14 mouse cellular contexts compared by ENCODE assay signal in genomic region chr16:4777905-4778609, GRCm38 (mm10). TPM values are rescaled to one million over a fixed set of nuclear protein-coding genes. Genes with fewer than 3 reads are reported as not detected.
DNase-seq lines count a peak whose midpoint lies in the region.
"Had no signal": no experiment of that assay in that cellular context is flagged by ENCODE, and none has a peak within 500 bp of the region (broad histone marks: within the 10 kb centered on the region; RNA-seq: fewer than 3 reads in every experiment).

No protein-coding gene starts in this region.

- 96% methylated on average over 4 of the region's 4 CpGs for WGBS in midbrain, embryonic 10.5 days

- no peak overlapping the region for H3K4me3 ChIP-seq in midbrain, embryonic 10.5 days
- H3K4me3 ChIP-seq: limb, embryonic 15.5 days; neural tube, embryonic 13.5 days had no signal

- no peak overlapping the region for H3K27ac ChIP-seq in midbrain, embryonic 10.5 days (replicated peaks)
- H3K27ac ChIP-seq: limb, embryonic 15.5 days; neural tube, embryonic 13.5 days had no signal

- peaks cover 44% of the 10 kb centered on the region for H3K36me3 ChIP-seq in midbrain, embryonic 10.5 days

- intact Hi-C loops in left cerebral cortex, postnatal 14 days (cut with DNase I), result no loop called here

- H3K4me1 ChIP-seq in midbrain, embryonic 10.5 days, result 0 out of 2 replicates have a peak, but pooled peaks cover 2% of the 10 kb centered on the region

- H3K27me3 ChIP-seq in midbrain, embryonic 10.5 days (ENCODE audit: low read depth, poor library complexity, severe bottlenecking), result no peaks in the 10 kb centered on the region
- H3K27me3 ChIP-seq: limb, embryonic 15.5 days; neural tube, embryonic 13.5 days had no signal

- H3K9me3 ChIP-seq in midbrain, embryonic 10.5 days (replicated peaks), result 0 out of 2 replicates have a peak, but pooled peaks cover 3% of the 10 kb centered on the region
- H3K9me3 ChIP-seq: limb, embryonic 15.5 days; neural tube, embryonic 13.5 days had no signal

- DNase-seq in cerebellum, adult 18-20 months, result peak; percentile 42 to 50
- no peak for DNase-seq in cerebellum, adult 11 months
- DNase-seq in 3134 (ENCODE audit: extremely low read depth, insufficient read length, low spot score), result peak; percentile 16
- DNase-seq in cerebellum, adult 9-10 months, result peak; percentile 58
- DNase-seq in kidney, postnatal 36 days, result peak; percentile 69 to 70
- DNase-seq in midbrain, embryonic 10.5 days (ENCODE audit: low spot score), result no peak
- no peak for DNase-seq in urinary bladder, adult 2 months (ENCODE audit: low spot score)
- no peak for DNase-seq in left cerebral cortex, postnatal 14 days (ENCODE audit: low spot score in 2 of 2)
- DNase-seq: gastrocnemius, postnatal 14 days; right cerebral cortex, postnatal 25 days; thymus, postnatal 4 days had no signal

RNA-seq across cellular contexts. Expression of gene Cdip1, which starts 12.0 kb away (rescaled TPM):
- polyA plus RNA-seq in midbrain, embryonic 10.5 days (2016; fragmentation: Nextera tagmentation; extraction: Ambion mirVana), result 111 and 116 TPM in 2 replicates
- 41.1 and 51.1 TPM in 2 replicates for polyA plus RNA-seq in urinary bladder, adult 2 months (2012; rRNA removed)
- total RNA-seq in left cerebral cortex, postnatal 14 days (2021), result 100 to 1,000 TPM; 162 to 163 TPM

RNA-seq across cellular contexts. Expression of gene Hmox2, which starts 51.9 kb away (rescaled TPM):
- 73.9 and 76.1 TPM in 2 replicates for polyA plus RNA-seq in midbrain, embryonic 10.5 days (2016; fragmentation: Nextera tagmentation; extraction: Ambion mirVana)
- polyA plus RNA-seq in urinary bladder, adult 2 months (2012; rRNA removed), result 54.0 and 59.1 TPM in 2 replicates
- total RNA-seq in left cerebral cortex, postnatal 14 days (2021), result 10 to 100 TPM; 73.2 to 76.1 TPM

RNA-seq across cellular contexts. Expression of gene 4930562C15Rik, which starts 57.2 kb away (rescaled TPM):
- polyA plus RNA-seq in midbrain, embryonic 10.5 days (2016; fragmentation: Nextera tagmentation; extraction: Ambion mirVana), result 0.30 and 0.39 TPM in 2 replicates
- 0.09 TPM in 1 of 2 replicates, not detected in the other for polyA plus RNA-seq in urinary bladder, adult 2 months (2012; rRNA removed)
- not detected for total RNA-seq in left cerebral cortex, postnatal 14 days (2021)
- total RNA-seq: gastrocnemius, postnatal 14 days; layer of hippocampus, adult 8-10 months had no signal

RNA-seq across cellular contexts. Expression of gene Nmral1, which starts 58.9 kb away (rescaled TPM):
- polyA plus RNA-seq in midbrain, embryonic 10.5 days (2016; fragmentation: Nextera tagmentation; extraction: Ambion mirVana), result 195 and 217 TPM in 2 replicates
- 8.3 and 12.0 TPM in 2 replicates for polyA plus RNA-seq in urinary bladder, adult 2 months (2012; rRNA removed)
- 1 to 10 TPM; 8.3 to 10.0 TPM for total RNA-seq in left cerebral cortex, postnatal 14 days (2021)

Comparison
In these comparisons a context has a peak if more than half of its experiments do, and no peak if none do; other contexts are left out.
1. DNase-seq: peak in cerebellum, adult 18-20 months (2 of 2), 3134 (single experiment), cerebellum, adult 9-10 months (single experiment) and kidney, postnatal 36 days (2 of 2); none in cerebellum, adult 11 months (single experiment), midbrain, embryonic 10.5 days (single experiment), urinary bladder, adult 2 months (single experiment) and left cerebral cortex, postnatal 14 days (0 of 2).